Mouse (Mus musculus) heart, postnatal 14 days (tissue): ENCODE measurements around the gene Ttc5. TPM values are rescaled to one million over a fixed set of nuclear protein-coding genes. Genes with fewer than 3 reads are reported as not detected.
"Not testable (repeated sequence)": the region's sequence is repeated elsewhere in the genome, so short reads cannot be mapped to it uniquely, and the experiment has no call there.

Experiments
- DNase-seq, 2 experiments: peaks; one replicate each; pipeline ENCODE4 v3.0.0; 2021 to 2022
- intact Hi-C: fragments of 180-260 bp; cut with DNase I; formaldehyde crosslinking; loops from one replicate; pipeline ENCODE4 v1.15.1; 2025
- long read RNA-seq, 2 experiments: library from polyadenylated mRNA; stranded (forward); transcript quantifications; one replicate each; pipeline ENCODE4 v2.0.0; 2021
- total RNA-seq, 2 experiments: library from RNA; stranded (reverse); gene quantifications; 2 replicates each; pipeline ENCODE4 v1.2.3; 2021

Gene Ttc5
- total RNA-seq: 10 to 100 TPM; 18.1 to 24.3 TPM
- long read RNA-seq, experiment 1, transcript Ttc5-201 (10 exons, 1,842 nt): major isoform, 50 of 62 reads
- long read RNA-seq, experiment 1, partial matches to known transcripts: 2 of 62 reads
- long read RNA-seq, experiment 1, other reads (novel, unspliced or antisense): 8 of 62 reads
- long read RNA-seq, experiment 2, transcript Ttc5-201 (10 exons, 1,842 nt): major isoform, 35 of 39 reads
- long read RNA-seq, experiment 2, partial matches to known transcripts: 0 of 39 reads
- long read RNA-seq, experiment 2, other reads (novel, unspliced or antisense): 1 of 39 reads

DNA sequence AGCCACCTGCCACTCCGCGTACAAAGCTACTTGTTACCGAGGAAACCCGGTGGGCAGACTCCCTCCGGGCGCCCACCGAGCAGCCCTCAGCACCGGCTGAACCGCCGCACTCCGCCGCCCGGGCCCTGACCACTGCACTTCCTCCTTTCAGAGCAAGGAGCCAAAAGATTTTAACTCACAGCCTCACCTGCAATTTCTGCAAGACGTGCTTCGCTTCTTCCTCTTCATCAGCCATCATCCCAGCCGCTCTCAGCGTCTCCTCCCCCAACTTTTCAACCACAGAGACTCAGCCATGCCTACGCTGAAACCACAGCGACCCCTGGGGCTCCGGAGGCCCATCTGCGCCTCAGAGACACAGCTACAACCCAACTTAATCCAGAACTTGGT lies at the start of gene Ttc5:
Gene Ttc5 (minus strand): TSS at position 269 of the 387 bp plus-strand sequence.
- intact Hi-C loops: no loop called here

DNA sequence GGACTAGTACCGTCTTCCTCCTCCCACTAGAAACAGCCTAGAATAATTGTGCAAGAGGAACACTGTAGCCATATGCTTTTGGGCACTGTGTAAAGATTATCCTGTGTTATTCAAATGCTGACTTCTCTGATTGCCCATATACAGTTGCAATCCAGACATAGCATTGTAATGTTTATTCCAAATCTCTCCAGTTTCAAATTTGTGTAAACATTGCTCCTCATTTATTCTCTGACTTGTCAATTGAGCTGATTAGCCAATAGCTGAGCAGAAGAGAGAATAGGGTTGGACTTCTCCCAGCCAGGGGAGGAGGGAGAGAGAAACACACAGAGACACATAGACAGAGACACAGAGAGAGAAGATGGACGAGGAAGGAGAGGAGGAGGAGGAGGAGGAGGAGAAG lies 49.1 kb upstream of the Ttc5 start:
- intact Hi-C loops: no loop called here
- no peak for DNase-seq

More for the DNA sequence above, at the start of gene Ttc5:
- peak; percentile 90 to 95 for DNase-seq

DNA sequence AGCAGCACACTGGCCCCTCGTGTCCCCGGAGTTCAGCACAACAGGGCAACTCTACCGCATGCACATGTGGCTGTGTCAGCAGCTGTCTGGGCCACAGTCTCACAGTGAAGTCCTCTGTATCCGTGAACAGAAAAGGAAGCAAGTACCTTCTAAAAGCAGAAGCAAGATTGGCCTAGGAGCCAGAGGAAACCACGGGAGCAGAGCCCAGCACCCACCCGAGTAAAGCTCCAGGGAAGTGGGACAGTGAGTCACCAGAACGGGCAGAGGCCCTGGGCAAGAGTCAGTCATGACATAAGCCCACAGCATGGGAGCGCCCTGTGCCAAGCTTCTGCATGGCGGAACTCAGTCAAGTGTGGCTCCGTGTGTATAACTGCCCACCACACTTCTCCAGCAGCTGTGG lies 48.6 kb upstream of the Ttc5 start:
- intact Hi-C loops: no loop called here
- DNase-seq: peak in 1 of 2 experiments; percentile 10

DNA sequence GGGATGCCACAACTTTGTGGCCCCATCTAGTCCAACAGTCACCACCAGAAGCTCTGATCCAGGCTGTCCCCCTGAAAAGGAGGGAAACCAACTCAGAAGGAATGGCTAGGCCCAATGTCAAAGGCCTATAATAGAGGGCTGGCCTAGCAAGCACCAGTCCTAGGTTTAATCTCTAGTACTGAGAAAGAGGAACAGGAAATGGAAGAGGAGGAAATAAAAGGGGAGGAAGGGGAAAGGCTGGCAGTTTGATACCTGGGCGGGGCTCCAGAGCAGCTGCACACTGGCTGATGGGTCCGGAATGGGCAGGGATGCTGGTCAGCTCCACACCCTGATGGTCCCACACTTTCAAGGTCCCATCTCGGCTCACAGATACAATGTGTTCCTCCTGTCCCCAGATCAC lies 44.6 kb upstream of the Ttc5 start:
- DNase-seq: no peak
- intact Hi-C loops: no loop called here

DNA sequence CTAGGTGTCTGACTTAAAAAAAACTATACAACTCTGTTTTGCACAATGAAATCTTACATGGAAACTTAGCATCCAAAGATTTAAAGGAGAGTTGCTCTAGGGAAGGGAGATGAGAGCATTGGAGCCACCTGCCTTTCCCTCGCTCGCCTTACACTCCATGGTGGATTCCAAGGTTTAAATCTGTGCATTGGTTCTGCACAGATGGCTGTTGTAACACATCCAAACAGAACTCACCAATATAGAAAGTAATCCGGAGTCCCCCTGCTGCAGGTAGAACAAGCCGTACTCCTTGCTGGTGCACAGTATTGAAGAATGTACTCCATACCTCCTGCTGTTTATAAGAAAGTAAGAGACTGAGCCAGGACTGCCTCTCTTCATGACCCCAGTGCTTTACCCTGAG lies 41.3 kb upstream of the Ttc5 start:
- DNase-seq: no peak
- intact Hi-C loops: no loop called here

GRCm38 (mm10) chr14:50824219-50824618 lies 38.9 kb upstream of the Ttc5 start:
- no peak for DNase-seq
- intact Hi-C loops: no loop called here

- intact Hi-C loops: no loop called here
Observed at GRCm38 (mm10) chr14:50823240-50823639, 37.9 kb upstream of the Ttc5 start.

DNA sequence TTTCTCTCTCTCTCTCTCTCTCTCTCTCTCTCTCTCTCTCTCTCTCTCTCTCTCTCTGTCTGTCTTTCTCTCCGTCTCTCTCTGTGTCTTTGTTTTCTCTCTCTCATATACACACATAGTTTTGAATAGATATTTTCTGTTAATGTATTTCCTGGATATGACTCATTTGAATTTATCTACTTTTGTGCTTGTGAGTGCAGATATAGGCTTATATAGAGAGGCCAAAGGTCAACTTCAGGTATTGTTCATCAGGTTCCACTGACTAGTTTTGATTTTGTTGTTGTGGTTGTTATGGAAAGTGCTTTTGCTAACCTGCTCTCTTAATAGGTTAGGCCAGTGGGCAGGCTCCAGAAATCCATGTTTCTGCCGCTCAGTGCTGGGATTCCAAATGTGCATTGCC lies 27.7 kb upstream of the Ttc5 start:
- no peak for DNase-seq
- intact Hi-C loops: loop anchor here (5.0 kb wide), 1 partner anchor 124 kb away; no protein-coding TSS in a partner anchor

More at GRCm38 (mm10) chr14:50823240-50823639, 37.9 kb upstream of the Ttc5 start:
- no peak for DNase-seq

GRCm38 (mm10) chr14:50807487-50808072 lies 22.3 kb upstream of the Ttc5 start, which contains the start of the genes Ccnb1ip1 and Parp2:
Ccnb1ip1 (minus strand) TSS chr14:50807732.
Parp2 (plus strand) TSS chr14:50807841.
- intact Hi-C loops: loop anchor here (2.0 to 5.0 kb wide), 2 partner anchors 120 to 283 kb away; partner anchors contain the start of genes Ang and Rnase4
- DNase-seq: peak; percentile 96 to 99

DNA sequence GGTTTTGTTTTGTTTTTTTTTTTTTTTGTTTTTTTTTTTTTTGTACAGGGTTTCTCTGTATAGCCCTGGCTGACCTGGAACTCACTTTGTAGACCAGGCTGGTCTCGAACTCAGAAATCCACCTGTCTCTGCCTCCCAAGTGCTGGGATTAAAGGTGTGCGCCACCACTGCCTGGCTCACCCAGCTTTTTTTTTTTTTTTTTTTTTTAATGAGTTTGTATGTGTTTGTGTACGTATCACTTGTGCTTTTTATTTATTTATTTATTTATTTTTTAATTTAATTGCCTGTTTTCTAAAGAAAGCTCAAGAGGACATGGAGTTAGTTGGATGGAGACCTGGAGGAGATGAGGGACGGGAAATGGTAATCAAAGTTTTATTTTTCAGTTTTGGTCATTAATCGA lies 21.1 kb upstream of the Ttc5 start:
- intact Hi-C loops: loop anchor here (2.0 to 5.0 kb wide), 2 partner anchors 121 to 284 kb away; partner anchors contain the start of genes Ang and Rnase4
- DNase-seq: not testable (repeated sequence)

DNA sequence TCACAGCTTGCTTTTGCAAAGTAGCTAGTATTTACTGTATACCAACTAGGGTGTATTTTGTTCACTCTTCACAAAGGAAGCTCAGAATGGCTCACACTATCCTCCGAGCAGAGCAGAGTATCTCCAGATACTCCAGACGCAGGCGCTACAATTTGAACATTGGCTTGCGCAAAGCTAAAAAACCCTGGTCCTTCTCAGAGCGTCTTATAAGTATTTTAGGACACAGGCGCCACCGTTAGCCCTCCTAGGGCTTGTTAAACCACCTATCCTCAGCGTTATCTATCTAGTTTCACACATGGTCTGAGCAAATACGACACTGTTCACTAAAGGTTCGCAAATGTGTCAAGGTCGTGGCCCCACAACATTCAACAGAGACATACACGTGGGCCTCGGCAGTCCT lies 19.4 kb upstream of the Ttc5 start:
- no peak for DNase-seq
- intact Hi-C loops: loop anchor here (5.0 kb wide), 1 partner anchor 123 kb away; no protein-coding TSS in a partner anchor

- DNase-seq: peak in 1 of 2 experiments; percentile 22
- intact Hi-C loops: no loop called here
Observed at GRCm38 (mm10) chr14:50802843-50803562, 17.7 kb upstream of the Ttc5 start.

GRCm38 (mm10) chr14:50802441-50802840 lies 17.1 kb upstream of the Ttc5 start:
- intact Hi-C loops: no loop called here

DNA sequence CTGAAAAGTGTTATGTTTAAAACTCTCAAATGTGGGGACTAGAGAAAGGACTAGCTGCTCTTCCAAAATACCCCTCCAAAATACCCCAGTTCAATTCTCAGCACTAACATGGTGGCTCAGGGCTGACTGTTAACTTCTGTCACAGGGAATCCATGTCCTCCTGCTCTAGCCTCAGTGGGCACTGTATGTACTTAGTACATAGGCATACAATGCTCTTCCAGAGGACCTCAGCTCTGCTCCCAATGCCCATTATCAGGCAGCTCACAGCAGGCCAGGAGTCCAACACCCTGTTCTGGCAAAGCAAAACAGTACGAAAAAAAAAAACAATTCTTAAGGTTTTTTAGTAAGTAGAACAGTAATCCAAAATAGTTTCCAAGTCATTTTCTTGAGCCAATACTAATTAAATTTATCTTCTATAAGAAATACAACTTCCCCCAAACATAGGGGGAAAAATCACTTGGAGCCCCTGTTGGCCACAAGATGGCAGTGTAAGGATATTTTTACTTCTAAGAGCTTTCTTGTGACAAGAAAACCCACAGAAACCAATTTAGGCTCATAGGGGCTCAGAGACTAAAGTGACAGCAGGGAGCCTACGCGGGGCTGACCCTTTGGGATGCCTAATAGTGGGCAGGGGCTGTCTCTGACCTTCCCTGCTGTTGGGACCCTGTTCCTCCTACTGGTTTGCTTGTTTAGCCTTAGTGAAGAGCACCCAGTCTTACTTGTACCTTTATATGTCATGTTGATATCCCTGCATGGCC lies 14.4 kb upstream of the Ttc5 start:
- peak; percentile 10 to 54 for DNase-seq
- intact Hi-C loops: loop anchor here (1.0 kb wide), 1 partner anchor 299 kb away; no protein-coding TSS in a partner anchor

More at GRCm38 (mm10) chr14:50802441-50802840, 17.1 kb upstream of the Ttc5 start:
- DNase-seq: no peak

GRCm38 (mm10) chr14:50798512-50798911 lies 13.2 kb upstream of the Ttc5 start:
- DNase-seq: no peak
- intact Hi-C loops: no loop called here

DNA sequence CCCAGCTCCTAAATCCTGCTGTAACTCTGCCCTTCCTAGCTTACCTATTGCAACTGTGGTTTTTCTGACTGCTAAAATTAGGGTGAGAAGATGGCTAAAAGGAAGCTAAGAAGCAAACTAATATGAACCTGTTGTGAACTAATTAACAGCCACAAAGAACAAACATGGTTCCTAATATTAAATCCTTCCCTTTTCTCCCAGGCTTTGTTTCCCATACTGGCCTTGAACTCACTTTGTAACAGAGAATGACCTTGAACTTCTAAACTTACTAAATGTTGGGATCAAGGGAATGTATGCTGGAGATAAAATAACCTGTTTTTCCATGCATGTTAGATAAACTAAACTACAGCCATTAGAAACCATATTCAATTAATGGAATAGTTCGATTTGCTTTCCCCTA lies 11.1 kb upstream of the Ttc5 start:
- no peak for DNase-seq
- intact Hi-C loops: no loop called here

DNA sequence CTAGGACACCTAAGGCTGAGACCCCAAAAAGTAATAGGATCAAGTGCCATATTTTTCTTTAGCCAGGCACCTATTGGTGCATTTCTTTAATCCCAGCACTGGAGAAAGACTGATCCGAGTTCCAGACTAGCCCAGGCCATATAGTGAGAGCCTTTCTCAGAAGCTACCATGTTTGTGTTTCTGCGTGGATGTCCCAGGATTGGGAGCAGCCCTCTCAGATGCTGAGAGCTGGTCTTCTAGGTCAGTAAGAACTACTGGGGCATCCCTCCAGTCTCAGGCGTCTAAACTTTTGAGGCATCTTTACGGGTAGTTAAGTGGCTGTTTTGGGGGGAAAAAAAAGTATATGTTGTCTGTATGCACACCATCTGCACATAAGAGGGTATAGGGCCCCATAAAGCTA lies 10.6 kb upstream of the Ttc5 start:
- intact Hi-C loops: no loop called here
- DNase-seq: no peak

DNA sequence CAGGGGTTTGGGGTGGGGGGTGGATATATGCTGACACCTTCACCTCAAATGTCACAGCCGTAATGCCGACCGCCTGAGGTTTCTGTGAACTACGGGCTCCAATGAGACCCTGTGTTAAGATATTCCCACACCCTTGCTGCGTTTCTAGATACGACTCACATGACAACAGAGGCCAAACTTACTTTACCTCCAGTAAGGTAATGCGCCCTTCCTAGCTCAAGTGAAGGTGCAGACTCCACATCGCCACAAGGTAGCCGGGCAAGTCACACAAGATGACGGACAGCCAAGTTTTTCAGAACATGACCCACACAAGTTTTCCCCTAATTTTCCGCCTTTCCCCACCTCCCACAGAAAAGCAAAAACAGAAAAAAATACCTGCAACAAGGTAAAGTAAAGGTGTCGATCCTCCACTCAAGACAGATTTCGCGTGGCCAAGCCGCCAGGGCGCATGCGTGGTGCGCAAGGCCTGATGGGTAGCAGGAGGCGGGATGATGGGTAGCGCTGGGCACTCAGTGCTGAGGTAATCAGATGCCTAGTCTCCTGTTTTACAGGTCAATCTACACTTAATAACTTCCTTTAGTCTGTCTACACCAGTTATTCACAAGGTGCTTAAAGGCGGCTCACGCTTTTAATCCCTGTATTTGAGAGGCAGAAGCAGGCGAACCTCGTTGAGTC lies 10.1 kb upstream of the Ttc5 start:
- intact Hi-C loops: no loop called here
- no peak for DNase-seq

DNA sequence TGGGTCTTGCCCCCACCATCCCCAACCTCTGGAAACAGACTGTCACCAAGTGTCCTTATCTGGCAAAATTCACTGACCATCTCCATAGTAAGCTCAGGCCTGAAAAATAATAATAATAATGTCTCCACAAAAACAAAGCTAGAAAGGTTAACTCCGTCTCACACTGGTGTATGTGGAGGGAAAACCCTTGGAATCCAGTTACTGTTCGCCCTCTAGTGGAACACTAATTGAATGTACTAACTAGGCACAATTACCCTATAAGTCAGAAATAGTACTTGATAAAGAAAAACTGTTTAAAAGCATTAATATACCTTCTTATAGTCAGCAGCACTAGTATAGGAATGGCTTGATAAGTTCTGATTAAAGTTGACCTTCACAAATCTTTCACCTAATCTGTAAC lies 2.8 kb upstream of the Ttc5 start:
- intact Hi-C loops: no loop called here
- DNase-seq: no peak
